Mouse (Mus musculus): ENCODE measurements around the gene Uap1l1. TPM values are rescaled to one million over a fixed set of nuclear protein-coding genes. Genes with fewer than 3 reads are reported as not detected.
"Not testable (repeated sequence)": the region's sequence is repeated elsewhere in the genome, so short reads cannot be mapped to it uniquely, and the experiment has no call there.

Uap1l1 gene
- 10 to 100 TPM; 12.0 to 28.7 (median 20.3) TPM for total RNA-seq (2022)

GRCm38 (mm10) chr2:25365091-25365761 lies at the start of gene Uap1l1:
TSS of gene Uap1l1 (minus strand) at chr2:25365682.
- DNase-seq (ENCODE audit: low spot score in 2 of 2): peak in 1 of 2 experiments; percentile 36

- not testable (repeated sequence) for DNase-seq (ENCODE audit: low spot score in 2 of 2)
Observed at GRCm38 (mm10) chr2:25413436-25413835, 48.0 kb upstream of the Uap1l1 start.

GRCm38 (mm10) chr2:25408908-25409307 lies 43.4 kb upstream of the Uap1l1 start:
- no peak for DNase-seq (ENCODE audit: low spot score in 2 of 2)

GRCm38 (mm10) chr2:25403994-25404393 lies 38.5 kb upstream of the Uap1l1 start:
- no peak for DNase-seq (ENCODE audit: low spot score in 2 of 2)

GRCm38 (mm10) chr2:25402972-25403601 lies 37.6 kb upstream of the Uap1l1 start:
- peak; percentile 88 to 91 for DNase-seq (ENCODE audit: low spot score in 2 of 2)

GRCm38 (mm10) chr2:25402377-25402971 lies 37.0 kb upstream of the Uap1l1 start:
- DNase-seq (ENCODE audit: low spot score in 2 of 2): peak; percentile 57 to 75

- DNase-seq (ENCODE audit: low spot score in 2 of 2): peak in 1 of 2 experiments; percentile 59
Observed at GRCm38 (mm10) chr2:25400764-25401163, 35.3 kb upstream of the Uap1l1 start.

- DNase-seq (ENCODE audit: low spot score in 2 of 2): no peak
Observed at GRCm38 (mm10) chr2:25400291-25400690, 34.8 kb upstream of the Uap1l1 start.

GRCm38 (mm10) chr2:25399051-25399450 lies 33.6 kb upstream of the Uap1l1 start, which contains the start of gene Npdc1:
TSS of gene Npdc1 (plus strand) at chr2:25399351.
- no peak for DNase-seq (ENCODE audit: low spot score in 2 of 2)

- no peak for DNase-seq (ENCODE audit: low spot score in 2 of 2)
Observed at GRCm38 (mm10) chr2:25398065-25398464, 32.6 kb upstream of the Uap1l1 start.

GRCm38 (mm10) chr2:25397010-25397409 lies 31.5 kb upstream of the Uap1l1 start:
- DNase-seq (ENCODE audit: low spot score in 2 of 2): no peak

- DNase-seq (ENCODE audit: low spot score in 2 of 2): no peak
Observed at GRCm38 (mm10) chr2:25396597-25396983, 31.1 kb upstream of the Uap1l1 start.

- no peak for DNase-seq (ENCODE audit: low spot score in 2 of 2)
Observed at GRCm38 (mm10) chr2:25395721-25396596, 30.5 kb upstream of the Uap1l1 start, which contains the start of gene Entpd2. TSS of gene Entpd2 (plus strand) at chr2:25395874.

GRCm38 (mm10) chr2:25394281-25395221 lies 29.1 kb upstream of the Uap1l1 start:
- DNase-seq (ENCODE audit: low spot score in 2 of 2): peak; percentile 61 to 69

GRCm38 (mm10) chr2:25391266-25391665 lies 25.8 kb upstream of the Uap1l1 start:
- DNase-seq (ENCODE audit: low spot score in 2 of 2): no peak

- DNase-seq (ENCODE audit: low spot score in 2 of 2): no peak
Observed at GRCm38 (mm10) chr2:25384492-25384891, 19.0 kb upstream of the Uap1l1 start.

GRCm38 (mm10) chr2:25376589-25376988 lies 11.1 kb upstream of the Uap1l1 start:
- DNase-seq (ENCODE audit: low spot score in 2 of 2): peak in 1 of 2 experiments; percentile 72

- no peak for DNase-seq (ENCODE audit: low spot score in 2 of 2)
Observed at GRCm38 (mm10) chr2:25373431-25373830, 7.9 kb upstream of the Uap1l1 start.

GRCm38 (mm10) chr2:25372644-25373391 lies 7.3 kb upstream of the Uap1l1 start:
- DNase-seq (ENCODE audit: low spot score in 2 of 2): no peak

Data from layer of hippocampus, adult 8-10 months (tissue).